Mouse (Mus musculus): ENCODE data around the gene Rufy4.

- TF ChIP-seq CTCF (IDR thresholded peaks at IDR 0.05; ENCODE audit: borderline replicate concordance, insufficient read depth, low read depth, low read length) (no peak), POLR2A (IDR thresholded peaks at IDR 0.05; ENCODE audit: borderline replicate concordance, insufficient read depth, low read length) (no peak)
Observed at GRCm38 (mm10) chr1:74119115-74119514, 6.2 kb upstream of the Rufy4 start.
